Mouse (Mus musculus) kidney, adult 2 months (tissue): Measurements from ENCODE around the gene Avpi1. TPM values are rescaled to one million over a fixed set of nuclear protein-coding genes. Genes with fewer than 3 reads are reported as not detected.

Experiments
- DNase-seq: peaks from one replicate; pipeline ENCODE4 v3.0.0; 2021
- H3K27ac ChIP-seq: fragments of 200-500 bp; 2 replicates; pipeline ENCODE4 v1.5.1; 2012; ENCODE audit warnings: low read depth, low read length, control low read depth, inconsistent platforms; ENCODE audit not compliant: insufficient read depth
- H3K27me3 ChIP-seq: fragments of 200-500 bp; replicated peaks from 2 replicates; pipeline ENCODE4 v1.6.1; 2012; ENCODE audit warnings: mild to moderate bottlenecking, moderate library complexity, low read length, inconsistent platforms; ENCODE audit not compliant: control insufficient read depth, insufficient read depth
- H3K36me3 ChIP-seq: fragments of 200-500 bp; 2 replicates; pipeline ENCODE4 v1.6.1; 2012; ENCODE audit warnings: mild to moderate bottlenecking, moderate library complexity, low read length, inconsistent platforms; ENCODE audit not compliant: control insufficient read depth, insufficient read depth
- H3K4me1 ChIP-seq: fragments of 200-500 bp; 2 replicates; pipeline ENCODE4 v1.6.1; 2011; ENCODE audit warnings: low read length; ENCODE audit not compliant: control insufficient read depth, insufficient read depth
- H3K4me3 ChIP-seq: fragments of 200-500 bp; 2 replicates; pipeline ENCODE4 v1.5.1; 2011; ENCODE audit warnings: mild to moderate bottlenecking, low read depth, low read length, control low read depth; ENCODE audit not compliant: insufficient read depth
- CTCF ChIP-seq: fragments of 200-500 bp; conservative IDR thresholded peaks from 2 replicates; pipeline ENCODE4 v1.5.1; 2011; ENCODE audit warnings: low read depth, mild to moderate bottlenecking, control low read depth, low read length, moderate library complexity, mixed read lengths; ENCODE audit not compliant: insufficient read depth, insufficient read length
- POLR2A ChIP-seq: fragments of 200-500 bp; IDR thresholded peaks from one replicate; pipeline ENCODE4 v1.6.1; 2011; ENCODE audit warnings: low read depth, low read length, control low read depth
- WGBS: fragments of 180-500 bp; shearing (Covaris S2); methylation state at CpG from one replicate; pipeline ENCODE4 v1.1.7; 2018; 5-methylcytosine and 5-hydroxymethylcytosine counted together
- polyA plus RNA-seq: library from polyadenylated mRNA; depleted of rRNA; stranded (reverse); fragments of >200 nt; gene quantifications from 2 replicates; pipeline ENCODE4 v1.2.3, GENCODE M21; 2012

The Avpi1 gene
- polyA plus RNA-seq, 1 experiment, result 19.5 TPM

- Histone ChIP-seq H3K36me3 (no peaks in the 10 kb centered on the region), H3K4me1 (peaks cover 10% of the 10 kb centered on the region), H3K27ac (0 out of 2 replicates have a peak overlapping the region, but pooled peaks have one; percentile 32), H3K27me3 (no peaks in the 10 kb centered on the region), H3K4me3 (no peak overlapping the region)
- peak; percentile 92 for DNase-seq
- TF ChIP-seq POLR2A (no peak), CTCF (peak; percentile 68)
- 27% methylated on average over 8 of the region's 8 CpGs for WGBS
Measured at GRCm38 (mm10) chr19:42144541-42145167, 15.8 kb upstream of the Avpi1 start.

- Histone ChIP-seq H3K36me3 (no peaks in the 10 kb centered on the region), H3K4me1 (peaks cover 10% of the 10 kb centered on the region), H3K27ac (no peak overlapping the region), H3K27me3 (no peaks in the 10 kb centered on the region), H3K4me3 (no peak overlapping the region)
- WGBS, result 35% methylated on average over 6 of the region's 6 CpGs
- DNase-seq, result no peak
- TF ChIP-seq CTCF, result no peak
- no peak for TF ChIP-seq POLR2A
Measured at GRCm38 (mm10) chr19:42144067-42144466, 15.2 kb upstream of the Avpi1 start.

GRCm38 (mm10) chr19:42142757-42143156, 13.9 kb upstream of the Avpi1 start:
- no peak for DNase-seq
- WGBS, result 84% methylated on average over 2 of the region's 2 CpGs
- TF ChIP-seq POLR2A (no peak), CTCF (no peak)

GRCm38 (mm10) chr19:42141998-42142397, 13.1 kb upstream of the Avpi1 start:
- H3K4me1 ChIP-seq, result peaks cover 7% of the 10 kb centered on the region
- H3K4me3 ChIP-seq, result no peak overlapping the region
- H3K36me3 ChIP-seq, result no peaks in the 10 kb centered on the region
- 88% methylated on average over 3 of the region's 3 CpGs for WGBS
- DNase-seq, result no peak
- no peaks in the 10 kb centered on the region for H3K27me3 ChIP-seq
- no peak overlapping the region for H3K27ac ChIP-seq
- TF ChIP-seq POLR2A, result no peak
- TF ChIP-seq CTCF, result no peak

More at GRCm38 (mm10) chr19:42142757-42143156, 13.9 kb upstream of the Avpi1 start:
- H3K27me3 ChIP-seq, result no peaks in the 10 kb centered on the region
- no peak overlapping the region for H3K4me3 ChIP-seq
- peaks cover 7% of the 10 kb centered on the region for H3K4me1 ChIP-seq
- H3K27ac ChIP-seq, result no peak overlapping the region
- no peaks in the 10 kb centered on the region for H3K36me3 ChIP-seq

- DNase-seq, result no peak
- 68% methylated on average over 5 of the region's 5 CpGs for WGBS
- no peak overlapping the region for H3K4me3 ChIP-seq
- TF ChIP-seq POLR2A (no peak), CTCF (no peak)
- H3K27ac ChIP-seq, result no peak overlapping the region
- no peaks in the 10 kb centered on the region for H3K36me3 ChIP-seq
- H3K4me1 ChIP-seq, result no peaks in the 10 kb centered on the region
- H3K27me3 ChIP-seq, result no peaks in the 10 kb centered on the region
Measured at GRCm38 (mm10) chr19:42139724-42140517, 11.1 kb upstream of the Avpi1 start.

- no peaks in the 10 kb centered on the region for H3K4me1 ChIP-seq
Measured at GRCm38 (mm10) chr19:42138517-42139285, 9.8 kb upstream of the Avpi1 start.

More at GRCm38 (mm10) chr19:42138517-42139285, 9.8 kb upstream of the Avpi1 start:
- H3K4me3 ChIP-seq, result no peak overlapping the region
- no peak overlapping the region for H3K27ac ChIP-seq
- H3K27me3 ChIP-seq, result no peaks in the 10 kb centered on the region
- no peak for DNase-seq
- H3K36me3 ChIP-seq, result no peaks in the 10 kb centered on the region
- TF ChIP-seq POLR2A (no peak), CTCF (no peak)
- WGBS, result 74% methylated on average over 15 of the region's 15 CpGs
